Mouse (Mus musculus) intestine, postnatal 0 days (tissue): Measurements from ENCODE around the gene Klf6. TPM values are rescaled to one million over a fixed set of nuclear protein-coding genes. Genes with fewer than 3 reads are reported as not detected.

ENCODE experiments used
- ATAC-seq: fragments of 200-750 bp; cut with Nextera tagmentation; 2 replicates; pipeline ENCODE4 v1.8.0; 2017; ENCODE audit warnings: mild to moderate bottlenecking, moderate TSS enrichment, moderate library complexity
- H3K27ac ChIP-seq: fragments of 300-500 bp; sonication (generic); 2 replicates; pipeline ENCODE4 v1.5.1; 2014; ENCODE audit warnings: mild to moderate bottlenecking, low read depth, low read length, moderate library complexity
- H3K27me3 ChIP-seq: fragments of 300-500 bp; sonication (generic); replicated peaks from 2 replicates; pipeline ENCODE4 v1.6.1; 2014; ENCODE audit warnings: low read length, mixed read lengths; ENCODE audit not compliant: control insufficient read depth, insufficient read depth
- H3K36me3 ChIP-seq: fragments of 300-500 bp; sonication (generic); 2 replicates; pipeline ENCODE4 v1.6.1; 2014; ENCODE audit warnings: mild to moderate bottlenecking, moderate library complexity; ENCODE audit not compliant: control insufficient read depth, insufficient read depth
- H3K4me1 ChIP-seq: fragments of 300-500 bp; sonication (generic); replicated peaks from 2 replicates; pipeline ENCODE4 v1.6.1; 2014; ENCODE audit warnings: antibody characterized with exemption, low read length, mixed read lengths; ENCODE audit not compliant: control insufficient read depth, insufficient read depth
- H3K4me2 ChIP-seq: fragments of 300-500 bp; sonication (generic); replicated peaks from 2 replicates; pipeline ENCODE4 v1.6.1; 2014; ENCODE audit warnings: low read depth, mild to moderate bottlenecking, moderate library complexity
- H3K4me3 ChIP-seq: fragments of 300-500 bp; sonication (generic); 2 replicates; pipeline ENCODE4 v1.5.1; 2014; ENCODE audit warnings: low read depth, low read length
- H3K9ac ChIP-seq: fragments of 300-500 bp; sonication (generic); 2 replicates; pipeline ENCODE4 v1.6.1; 2014; ENCODE audit warnings: mild to moderate bottlenecking, low read depth, low read length
- H3K9me3 ChIP-seq: fragments of 300-500 bp; sonication (generic); 2 replicates; pipeline ENCODE4 v1.6.1; 2016; ENCODE audit warnings: mixed run types; ENCODE audit not compliant: control insufficient read depth
- CTCF ChIP-seq: sonication (generic); IDR thresholded peaks from 2 replicates; pipeline ENCODE4 v1.5.1; 2016; ENCODE audit warnings: low read depth, mild to moderate bottlenecking, control low read depth, antibody characterized with exemption, moderate library complexity
- WGBS: fragments of 180-500 bp; shearing (Covaris S2); extraction: QIAGEN DNeasy Blood & Tissue Kit; methylation state at CpG from one replicate; pipeline ENCODE4 v1.1.7; 2014; 5-methylcytosine and 5-hydroxymethylcytosine counted together
- microRNA-seq: library from miRNA; unstranded; fragments of <30 nt; microRNA quantifications from one replicate; pipeline ENCODE4, GENCODE M21; 2016
- polyA plus RNA-seq: library from polyadenylated mRNA; unstranded; fragments of >200 nt; fragmentation: Nextera tagmentation; extraction: Ambion mirVana; gene quantifications from 2 replicates; pipeline ENCODE4 v1.2.1, GENCODE M21; 2015

Klf6 gene
- polyA plus RNA-seq, 1 experiment from 2014 or later = 64.4 TPM

GRCm38 (mm10) chr13:5897176-5897959 lies 36.1 kb downstream of the Klf6 start:
- H3K27me3 ChIP-seq = no peaks in the 10 kb centered on the region
- H3K27ac ChIP-seq = no peak overlapping the region
- H3K4me3 ChIP-seq = no peak overlapping the region
- H3K36me3 ChIP-seq = no peaks in the 10 kb centered on the region
- H3K4me2 ChIP-seq = no peak overlapping the region
- H3K9me3 ChIP-seq = no peaks in the 10 kb centered on the region
- WGBS = 71% methylated on average over 14 of the region's 14 CpGs
- TF ChIP-seq CTCF = no peak
- no peak for ATAC-seq
- no peaks in the 10 kb centered on the region for H3K4me1 ChIP-seq
- H3K9ac ChIP-seq = no peak overlapping the region

DNA sequence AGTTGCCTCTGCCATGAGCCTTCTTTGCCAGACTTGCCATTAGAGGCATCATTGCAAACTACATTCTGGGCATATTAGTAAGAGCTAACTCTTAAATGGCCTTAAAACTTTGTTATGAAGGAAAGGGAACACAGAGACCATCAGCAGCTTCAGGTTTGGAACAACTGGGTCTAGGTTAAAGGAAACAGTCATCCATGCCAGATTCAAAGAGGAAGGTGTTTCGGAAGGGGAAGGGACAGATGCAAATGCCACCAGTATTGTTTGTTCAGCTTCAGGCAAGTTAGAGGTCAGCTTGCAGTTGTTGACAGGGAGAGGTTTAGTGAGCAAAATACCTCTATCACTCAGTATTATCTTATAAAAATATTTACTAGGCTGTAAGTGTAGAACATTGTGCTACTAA lies 37.7 kb downstream of the Klf6 start:
- H3K9ac ChIP-seq = no peak overlapping the region
- no peak overlapping the region for H3K4me3 ChIP-seq
- no peaks in the 10 kb centered on the region for H3K4me1 ChIP-seq
- H3K27ac ChIP-seq = no peak overlapping the region
- no peak for TF ChIP-seq CTCF
- no peaks in the 10 kb centered on the region for H3K9me3 ChIP-seq
- H3K27me3 ChIP-seq = no peaks in the 10 kb centered on the region
- WGBS = 88% methylated on average over 1 of the region's 1 CpGs
- no peak overlapping the region for H3K4me2 ChIP-seq
- ATAC-seq = no peak
- no peaks in the 10 kb centered on the region for H3K36me3 ChIP-seq

- Histone ChIP-seq H3K27me3 (no peaks in the 10 kb centered on the region), H3K4me3 (no peak overlapping the region), H3K4me2 (no peak overlapping the region), H3K9me3 (no peaks in the 10 kb centered on the region), H3K36me3 (no peaks in the 10 kb centered on the region), H3K4me1 (no peaks in the 10 kb centered on the region), H3K9ac (no peak overlapping the region), H3K27ac (no peak overlapping the region)
- TF ChIP-seq CTCF = no peak
- 79% methylated on average over 3 of the region's 3 CpGs for WGBS
- ATAC-seq = no peak
Observed at GRCm38 (mm10) chr13:5899641-5900040, 38.4 kb downstream of the Klf6 start.

- H3K27me3 ChIP-seq = no peaks in the 10 kb centered on the region
- no peak overlapping the region for H3K9ac ChIP-seq
- peak; percentile 91 for ATAC-seq
- H3K4me1 ChIP-seq = no peaks in the 10 kb centered on the region
- no peak overlapping the region for H3K4me3 ChIP-seq
- H3K27ac ChIP-seq = no peak overlapping the region
- H3K4me2 ChIP-seq = no peak overlapping the region
- 36% methylated on average over 3 of the region's 3 CpGs for WGBS
- H3K36me3 ChIP-seq = no peaks in the 10 kb centered on the region
- no peaks in the 10 kb centered on the region for H3K9me3 ChIP-seq
- no peak for TF ChIP-seq CTCF
Observed at GRCm38 (mm10) chr13:5913201-5913600, 51.9 kb downstream of the Klf6 start.

DNA sequence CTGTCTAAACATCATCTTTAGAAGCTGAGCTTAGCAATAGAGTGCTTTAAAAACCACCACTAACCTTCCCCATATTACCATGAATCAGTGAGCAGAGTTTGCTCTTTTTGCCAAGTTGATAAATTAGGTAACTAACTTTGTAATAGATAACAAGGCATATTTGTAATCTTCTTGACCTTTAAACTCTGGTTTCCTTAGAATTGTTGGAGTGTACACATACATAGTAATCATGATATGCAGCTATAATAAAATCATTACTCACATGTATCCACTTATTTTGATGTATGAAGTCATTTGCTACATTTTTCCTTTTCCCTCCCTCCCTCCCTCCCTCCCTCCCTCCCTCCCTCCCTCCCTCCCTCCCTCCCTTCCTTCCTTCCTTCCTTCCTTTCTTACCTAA lies 56.1 kb downstream of the Klf6 start:
- Histone ChIP-seq H3K9ac (no peak overlapping the region), H3K27me3 (no peaks in the 10 kb centered on the region), H3K4me2 (no peak overlapping the region), H3K9me3 (no peaks in the 10 kb centered on the region), H3K27ac (no peak overlapping the region), H3K36me3 (no peaks in the 10 kb centered on the region), H3K4me1 (no peaks in the 10 kb centered on the region), H3K4me3 (no peak overlapping the region)
- peak; percentile 79 for ATAC-seq
- no peak for TF ChIP-seq CTCF

DNA sequence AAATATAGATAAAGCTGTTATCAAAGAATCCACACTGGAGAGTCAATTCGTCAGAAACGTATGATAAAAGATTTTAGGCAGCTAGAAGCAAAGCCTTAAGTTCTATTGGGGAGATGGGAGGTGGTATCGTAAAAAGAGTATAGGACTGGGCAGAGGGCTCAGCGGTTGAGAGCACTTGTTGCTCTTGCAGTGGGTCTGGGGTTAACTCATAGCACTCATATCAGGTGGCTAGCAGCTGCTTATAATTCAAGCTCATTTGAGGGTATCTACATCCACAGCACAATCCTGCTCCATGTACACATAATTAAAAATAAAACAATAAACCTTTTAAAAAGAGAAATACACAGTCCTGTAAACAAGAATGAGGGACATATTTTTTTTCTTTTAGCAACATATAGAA lies 58.7 kb downstream of the Klf6 start:
- no peaks in the 10 kb centered on the region for H3K27me3 ChIP-seq
- ATAC-seq = no peak
- no peak for TF ChIP-seq CTCF
- H3K4me1 ChIP-seq = no peaks in the 10 kb centered on the region
- 51% methylated on average over 4 of the region's 4 CpGs for WGBS
- H3K4me2 ChIP-seq = no peak overlapping the region
- H3K9ac ChIP-seq = no peak overlapping the region
- no peaks in the 10 kb centered on the region for H3K9me3 ChIP-seq
- H3K36me3 ChIP-seq = no peaks in the 10 kb centered on the region
- H3K4me3 ChIP-seq = no peak overlapping the region
- H3K27ac ChIP-seq = no peak overlapping the region

Small RNA genes lying within 50 kb of the gene (microRNA-seq; reads per million reads assigned to microRNA genes)
- not detected for gene Gm26043
